10 mouse cellular contexts compared by ENCODE assay signal in genomic region chr6:124839805-124840204, GRCm38 (mm10). TPM values are rescaled to one million over a fixed set of nuclear protein-coding genes. Genes with fewer than 3 reads are reported as not detected.
A peak's percentile ranks its signal among the peaks of the same experiment; 100 is the strongest.
DNase-seq lines count a peak whose midpoint lies in the region; ATAC-seq and TF ChIP-seq lines count a peak whose summit lies in the region.
"Had no signal": no experiment of that assay in that cellular context is flagged by ENCODE, and none has a peak within 500 bp of the region (broad histone marks: within the 10 kb centered on the region; RNA-seq: fewer than 3 reads in every experiment).

No protein-coding gene starts in this region.

- no peak overlapping the region for H3K4me3 ChIP-seq in kidney, embryonic 14.5 days (ENCODE audit: low read length)
- no peak overlapping the region for H3K4me3 ChIP-seq in forebrain, embryonic 14.5 days (ENCODE audit: low read depth, low read length)
- no peak overlapping the region for H3K4me3 ChIP-seq in hindbrain, embryonic 12.5 days
- no peak overlapping the region for H3K4me3 ChIP-seq in neural tube, embryonic 12.5 days
- no peak overlapping the region for H3K4me3 ChIP-seq in thymus, adult 2 months (ENCODE audit: control insufficient read depth, insufficient read depth, low read length)

- H3K9me3 ChIP-seq in kidney, embryonic 14.5 days (ENCODE audit: control insufficient read depth, low read length) = no peaks in the 10 kb centered on the region
- H3K9me3 ChIP-seq in forebrain, embryonic 14.5 days (replicated peaks; ENCODE audit: control insufficient read depth, low read length) = no peaks in the 10 kb centered on the region
- H3K9me3 ChIP-seq in hindbrain, embryonic 12.5 days (replicated peaks) = no peaks in the 10 kb centered on the region
- H3K9me3 ChIP-seq in neural tube, embryonic 12.5 days = no peaks in the 10 kb centered on the region

- no peak for TF ChIP-seq POLR2A in thymus, adult 2 months (IDR thresholded peaks at IDR 0.05; ENCODE audit: control insufficient read depth, extremely low read depth, insufficient read depth, low read length, poor library complexity)

- H3K4me1 ChIP-seq in kidney, embryonic 14.5 days (ENCODE audit: control insufficient read depth, insufficient read depth, low read length) = peaks cover 27% of the 10 kb centered on the region
- H3K4me1 ChIP-seq in forebrain, embryonic 14.5 days (ENCODE audit: control insufficient read depth, insufficient read depth, low read length) = no peaks in the 10 kb centered on the region
- H3K4me1 ChIP-seq in hindbrain, embryonic 12.5 days = peaks cover 22% of the 10 kb centered on the region
- peaks cover 16% of the 10 kb centered on the region for H3K4me1 ChIP-seq in neural tube, embryonic 12.5 days
- H3K4me1 ChIP-seq in thymus, adult 2 months (replicated peaks; ENCODE audit: control insufficient read depth, insufficient read depth, low read length) = no peaks in the 10 kb centered on the region

- H3K36me3 ChIP-seq in kidney, embryonic 14.5 days (ENCODE audit: control insufficient read depth, insufficient read depth, low read length) = peaks cover 5% of the 10 kb centered on the region; the same call in 1 of the 2 replicates
- peaks cover 11% of the 10 kb centered on the region; the same call in 1 of the 2 replicates for H3K36me3 ChIP-seq in forebrain, embryonic 14.5 days (ENCODE audit: control insufficient read depth, insufficient read depth, low read length)
- peaks cover 18% of the 10 kb centered on the region for H3K36me3 ChIP-seq in hindbrain, embryonic 12.5 days
- H3K36me3 ChIP-seq in neural tube, embryonic 12.5 days = peaks cover 8% of the 10 kb centered on the region
- 0 out of 2 replicates have a peak, but pooled peaks cover 7% of the 10 kb centered on the region for H3K36me3 ChIP-seq in thymus, adult 2 months (ENCODE audit: control insufficient read depth, insufficient read depth, low read length)

- 2% methylated on average over 8 of the region's 8 CpGs for WGBS in kidney, embryonic 14.5 days
- WGBS in forebrain, embryonic 14.5 days = 15% methylated on average over 8 of the region's 8 CpGs
- 12% methylated on average over 8 of the region's 8 CpGs for WGBS in hindbrain, embryonic 12.5 days
- WGBS in neural tube, embryonic 12.5 days = 15% methylated on average over 8 of the region's 8 CpGs
- WGBS in thymus, adult 2 months = 62% methylated on average over 8 of the region's 8 CpGs

- TF ChIP-seq CTCF in thymus, adult 2 months (IDR thresholded peaks at IDR 0.05; ENCODE audit: borderline replicate concordance, control insufficient read depth, extremely low read depth, insufficient read depth, low read length, poor library complexity) = no peak

- no peak overlapping the region for H3K27ac ChIP-seq in kidney, embryonic 14.5 days (ENCODE audit: low read depth, low read length)
- H3K27ac ChIP-seq in forebrain, embryonic 14.5 days (ENCODE audit: low read depth, low read length) = peak overlapping the region; percentile 24; the same call in 1 of the 2 replicates
- 0 out of 2 replicates have a peak overlapping the region, but pooled peaks have one; percentile 40 for H3K27ac ChIP-seq in hindbrain, embryonic 12.5 days
- H3K27ac ChIP-seq in neural tube, embryonic 12.5 days = no peak overlapping the region
- no peak overlapping the region for H3K27ac ChIP-seq in thymus, adult 2 months (ENCODE audit: control insufficient read depth, insufficient read depth, low read length)

- 0 out of 2 replicates have a peak overlapping the region, but pooled peaks have one; percentile 1 for H3K4me2 ChIP-seq in kidney, embryonic 14.5 days (replicated peaks; ENCODE audit: low read depth, low read length)
- H3K4me2 ChIP-seq in forebrain, embryonic 14.5 days (ENCODE audit: low read length) = no peak overlapping the region
- peak overlapping the region; percentile 21; the same call in 1 of the 2 replicates for H3K4me2 ChIP-seq in hindbrain, embryonic 12.5 days (replicated peaks)
- H3K4me2 ChIP-seq in neural tube, embryonic 12.5 days (replicated peaks) = peak overlapping the region; percentile 28

- no peaks in the 10 kb centered on the region for H3K27me3 ChIP-seq in kidney, embryonic 14.5 days (ENCODE audit: control insufficient read depth, insufficient read depth, low read length)
- H3K27me3 ChIP-seq in forebrain, embryonic 14.5 days (replicated peaks; ENCODE audit: control insufficient read depth, insufficient read depth, low read length) = no peaks in the 10 kb centered on the region
- peaks cover 8% of the 10 kb centered on the region; the same call in 1 of the 2 replicates for H3K27me3 ChIP-seq in hindbrain, embryonic 12.5 days
- 0 out of 2 replicates have a peak, but pooled peaks cover 6% of the 10 kb centered on the region for H3K27me3 ChIP-seq in neural tube, embryonic 12.5 days (replicated peaks)
- no peaks in the 10 kb centered on the region for H3K27me3 ChIP-seq in thymus, adult 2 months (ENCODE audit: control insufficient read depth, insufficient read depth, low read length)

- 0 out of 2 replicates have a peak overlapping the region, but pooled peaks have one; percentile 9 for H3K9ac ChIP-seq in kidney, embryonic 14.5 days (ENCODE audit: low read depth, low read length)
- H3K9ac ChIP-seq in forebrain, embryonic 14.5 days (ENCODE audit: low read length) = peak overlapping the region; percentile 35; the same call in 1 of the 2 replicates
- peak overlapping the region; percentile 47 for H3K9ac ChIP-seq in hindbrain, embryonic 12.5 days
- peak overlapping the region; percentile 38; the same call in 1 of the 2 replicates for H3K9ac ChIP-seq in neural tube, embryonic 12.5 days

- DNase-seq in kidney, postnatal 4 days = no peak
- no peak for DNase-seq in forebrain, embryonic 14.5 days (ENCODE audit: low spot score)
- DNase-seq in left cerebral cortex, postnatal 10 days (ENCODE audit: extremely low spot score in 1 of 2, low spot score in 2 of 2) = no peak
- no peak for DNase-seq in spleen, postnatal 14 days (ENCODE audit: low spot score in 2 of 2)
- no peak for DNase-seq in thymus, adult 2 months
- DNase-seq: cerebellum, adult 18-20 months had no signal

- peak; percentile 20 for ATAC-seq in kidney, embryonic 14.5 days (ENCODE audit: low FRiP score, low TSS enrichment)
- ATAC-seq in forebrain, embryonic 14.5 days = peak; percentile 21; the same call in 1 of the 2 replicates
- ATAC-seq in hindbrain, embryonic 12.5 days (ENCODE audit: low FRiP score) = peak; percentile 20; the same call in 1 of the 2 replicates
- peak; percentile 22; the same call in 1 of the 2 replicates for ATAC-seq in neural tube, embryonic 12.5 days (ENCODE audit: low FRiP score, low read depth)

- intact Hi-C loops in left cerebral cortex, postnatal 10 days (cut with DNase I) = no loop called here

RNA-seq across cellular contexts. Expression of gene Gnb3, which starts 0.3 kb away (rescaled TPM):
- 0.84 and 1.3 TPM in 2 replicates for polyA plus RNA-seq in kidney, embryonic 14.5 days (2014; fragmentation: Nextera tagmentation; extraction: Ambion mirVana)
- polyA plus RNA-seq in forebrain, embryonic 14.5 days (2014; fragmentation: Nextera tagmentation; extraction: Ambion mirVana) = 0.54 and 0.89 TPM in 2 replicates
- 0.52 and 0.92 TPM in 2 replicates for polyA plus RNA-seq in hindbrain, embryonic 12.5 days (2016; fragmentation: Nextera tagmentation; extraction: Ambion mirVana)
- polyA plus RNA-seq in neural tube, embryonic 12.5 days (2016; fragmentation: Nextera tagmentation; extraction: Ambion mirVana) = 0.50 and 0.52 TPM in 2 replicates
- under 1 TPM; 0.19 to 0.28 TPM for total RNA-seq in left cerebral cortex, postnatal 10 days (2021)
- 2.8 and 4.0 TPM in 2 replicates for polyA plus RNA-seq in thymus, adult 2 months (2012; rRNA removed)
- total RNA-seq: layer of hippocampus, adult 18-20 months had no signal

RNA-seq across cellular contexts. Expression of gene Cdca3, which starts 10.5 kb away (rescaled TPM):
- 201 and 232 TPM in 2 replicates for polyA plus RNA-seq in kidney, embryonic 14.5 days (2014; fragmentation: Nextera tagmentation; extraction: Ambion mirVana)
- polyA plus RNA-seq in forebrain, embryonic 14.5 days (2014; fragmentation: Nextera tagmentation; extraction: Ambion mirVana) = 107 and 139 TPM in 2 replicates
- 111 and 120 TPM in 2 replicates for polyA plus RNA-seq in hindbrain, embryonic 12.5 days (2016; fragmentation: Nextera tagmentation; extraction: Ambion mirVana)
- polyA plus RNA-seq in neural tube, embryonic 12.5 days (2016; fragmentation: Nextera tagmentation; extraction: Ambion mirVana) = 115 and 124 TPM in 2 replicates
- 1 to 10 TPM; 2.8 to 4.4 TPM for total RNA-seq in left cerebral cortex, postnatal 10 days (2021)
- 202 and 248 TPM in 2 replicates for polyA plus RNA-seq in thymus, adult 2 months (2012; rRNA removed)

RNA-seq across cellular contexts. Expression of gene Usp5, which starts 10.5 kb away (rescaled TPM):
- 102 and 139 TPM in 2 replicates for polyA plus RNA-seq in kidney, embryonic 14.5 days (2014; fragmentation: Nextera tagmentation; extraction: Ambion mirVana)
- polyA plus RNA-seq in forebrain, embryonic 14.5 days (2014; fragmentation: Nextera tagmentation; extraction: Ambion mirVana) = 154 and 174 TPM in 2 replicates
- 200 and 202 TPM in 2 replicates for polyA plus RNA-seq in hindbrain, embryonic 12.5 days (2016; fragmentation: Nextera tagmentation; extraction: Ambion mirVana)
- polyA plus RNA-seq in neural tube, embryonic 12.5 days (2016; fragmentation: Nextera tagmentation; extraction: Ambion mirVana) = 203 TPM in 2 replicates
- 100 to 1,000 TPM; 194 to 200 TPM for total RNA-seq in left cerebral cortex, postnatal 10 days (2021)
- polyA plus RNA-seq in thymus, adult 2 months (2012; rRNA removed) = 118 and 121 TPM in 2 replicates

RNA-seq across cellular contexts. Expression of gene P3h3, which starts 17.7 kb away (rescaled TPM):
- polyA plus RNA-seq in kidney, embryonic 14.5 days (2014; fragmentation: Nextera tagmentation; extraction: Ambion mirVana) = 25.8 and 29.5 TPM in 2 replicates
- polyA plus RNA-seq in forebrain, embryonic 14.5 days (2014; fragmentation: Nextera tagmentation; extraction: Ambion mirVana) = 6.2 and 10.1 TPM in 2 replicates
- polyA plus RNA-seq in hindbrain, embryonic 12.5 days (2016; fragmentation: Nextera tagmentation; extraction: Ambion mirVana) = 34.5 and 39.6 TPM in 2 replicates
- 27.2 and 28.4 TPM in 2 replicates for polyA plus RNA-seq in neural tube, embryonic 12.5 days (2016; fragmentation: Nextera tagmentation; extraction: Ambion mirVana)
- total RNA-seq in left cerebral cortex, postnatal 10 days (2021) = 10 to 100 TPM; 30.7 to 32.5 TPM
- polyA plus RNA-seq in thymus, adult 2 months (2012; rRNA removed) = 20.1 and 26.8 TPM in 2 replicates

RNA-seq across cellular contexts. Expression of gene Gpr162, which starts 24.0 kb away (rescaled TPM):
- 0.55 and 1.1 TPM in 2 replicates for polyA plus RNA-seq in kidney, embryonic 14.5 days (2014; fragmentation: Nextera tagmentation; extraction: Ambion mirVana)
- 11.0 and 13.0 TPM in 2 replicates for polyA plus RNA-seq in forebrain, embryonic 14.5 days (2014; fragmentation: Nextera tagmentation; extraction: Ambion mirVana)
- polyA plus RNA-seq in hindbrain, embryonic 12.5 days (2016; fragmentation: Nextera tagmentation; extraction: Ambion mirVana) = 11.3 and 12.7 TPM in 2 replicates
- 14.7 and 16.3 TPM in 2 replicates for polyA plus RNA-seq in neural tube, embryonic 12.5 days (2016; fragmentation: Nextera tagmentation; extraction: Ambion mirVana)
- total RNA-seq in left cerebral cortex, postnatal 10 days (2021) = 100 to 1,000 TPM; 214 to 216 TPM
- 136 and 138 TPM in 2 replicates for polyA plus RNA-seq in thymus, adult 2 months (2012; rRNA removed)

Comparison
In these comparisons a context has a peak if more than half of its experiments do, and no peak if none do; other contexts are left out.
1. H3K27ac ChIP-seq: peak in forebrain, embryonic 14.5 days (single experiment) and hindbrain, embryonic 12.5 days (single experiment); none in kidney, embryonic 14.5 days (single experiment), neural tube, embryonic 12.5 days (single experiment) and thymus, adult 2 months (single experiment).
2. Peak in every context shown above with its lines, with median percentiles within 50 percentile points of each other: ATAC-seq and H3K9ac ChIP-seq.